Mouse (Mus musculus) forebrain, embryonic 13.5 days (tissue): ENCODE data around the gene Gfod1. TPM values are rescaled to one million over a fixed set of nuclear protein-coding genes. Genes with fewer than 3 reads are reported as not detected.

Experiments used
- ATAC-seq: fragments of 200-750 bp; cut with Nextera tagmentation; 2 replicates; pipeline ENCODE4 v1.8.0; 2017
- H3K27ac ChIP-seq: fragments of 300-500 bp; sonication (generic); 2 replicates; pipeline ENCODE4 v1.5.1; 2015; ENCODE audit warnings: inconsistent platforms, mild to moderate bottlenecking, moderate library complexity
- H3K27me3 ChIP-seq: fragments of 300-500 bp; sonication (generic); 2 replicates; pipeline ENCODE4 v1.6.1; 2015; ENCODE audit warnings: mild to moderate bottlenecking, inconsistent platforms
- H3K36me3 ChIP-seq: fragments of 300-500 bp; sonication (generic); 2 replicates; pipeline ENCODE4 v1.6.1; 2015; ENCODE audit warnings: mild to moderate bottlenecking, inconsistent platforms; ENCODE audit not compliant: poor library complexity, severe bottlenecking
- H3K4me1 ChIP-seq: fragments of 300-500 bp; sonication (generic); 2 replicates; pipeline ENCODE4 v1.6.1; 2015; ENCODE audit warnings: inconsistent platforms
- H3K4me2 ChIP-seq: fragments of 300-500 bp; sonication (generic); 2 replicates; pipeline ENCODE4 v1.6.1; 2015; ENCODE audit warnings: inconsistent platforms, mild to moderate bottlenecking, moderate library complexity
- H3K4me3 ChIP-seq: fragments of 300-500 bp; sonication (generic); 2 replicates; pipeline ENCODE4 v1.5.1; 2015; ENCODE audit warnings: mild to moderate bottlenecking, inconsistent platforms
- H3K9ac ChIP-seq: fragments of 300-500 bp; sonication (generic); 2 replicates; pipeline ENCODE4 v1.6.1; 2015; ENCODE audit warnings: mild to moderate bottlenecking, inconsistent platforms
- H3K9me3 ChIP-seq: fragments of 300-500 bp; sonication (generic); replicated peaks from 2 replicates; pipeline ENCODE4 v1.6.1; 2016; ENCODE audit warnings: inconsistent platforms
- whole genome bisulfite sequencing: fragments of 180-500 bp; shearing (Covaris S2); methylation state at CpG from one replicate; pipeline ENCODE4 v1.1.7; 2015; 5-methylcytosine and 5-hydroxymethylcytosine counted together
- polyA plus RNA-seq: library from polyadenylated mRNA; unstranded; fragments of >200 nt; fragmentation: Nextera tagmentation; extraction: Ambion mirVana; gene quantifications from 2 replicates; pipeline ENCODE4 v1.2.1, GENCODE M21; 2015

Gene Gfod1
- polyA plus RNA-seq, 1 experiment from 2014 or later = 1.2 TPM

- no peaks in the 10 kb centered on the region for H3K27me3 ChIP-seq
- 69% methylated on average over 9 of the region's 9 CpGs for WGBS
- peaks cover 29% of the 10 kb centered on the region for H3K36me3 ChIP-seq
- no peak overlapping the region for H3K4me2 ChIP-seq
- H3K4me1 ChIP-seq = peaks cover 9% of the 10 kb centered on the region
- no peak for ATAC-seq
- no peak overlapping the region for H3K9ac ChIP-seq
- H3K4me3 ChIP-seq = no peak overlapping the region
- H3K9me3 ChIP-seq = no peaks in the 10 kb centered on the region
- no peak overlapping the region for H3K27ac ChIP-seq
These were observed 136.3 kb downstream of the Gfod1 start for GRCm38 (mm10) chr13:43167721-43168120.

- WGBS = 89% methylated on average over 3 of the region's 3 CpGs
- Histone ChIP-seq H3K27me3 (no peaks in the 10 kb centered on the region), H3K4me1 (no peaks in the 10 kb centered on the region), H3K36me3 (peaks cover 52% of the 10 kb centered on the region), H3K9ac (no peak overlapping the region), H3K27ac (no peak overlapping the region), H3K4me3 (no peak overlapping the region), H3K9me3 (no peaks in the 10 kb centered on the region), H3K4me2 (no peak overlapping the region)
- ATAC-seq = no peak
These were observed 144.5 kb downstream of the Gfod1 start for GRCm38 (mm10) chr13:43159429-43159828.

- H3K27ac ChIP-seq = no peak overlapping the region
- no peak overlapping the region for H3K4me3 ChIP-seq
- no peak overlapping the region for H3K9ac ChIP-seq
- H3K36me3 ChIP-seq = peaks cover 52% of the 10 kb centered on the region
- H3K4me2 ChIP-seq = no peak overlapping the region
- ATAC-seq = no peak
- no peaks in the 10 kb centered on the region for H3K27me3 ChIP-seq
- H3K9me3 ChIP-seq = no peaks in the 10 kb centered on the region
- WGBS = 56% methylated on average over 5 of the region's 5 CpGs
- H3K4me1 ChIP-seq = no peaks in the 10 kb centered on the region
These were observed 145.7 kb downstream of the Gfod1 start for GRCm38 (mm10) chr13:43158281-43158680.

- no peak overlapping the region for H3K4me2 ChIP-seq
- no peak overlapping the region for H3K9ac ChIP-seq
- H3K9me3 ChIP-seq = no peaks in the 10 kb centered on the region
- H3K4me1 ChIP-seq = no peaks in the 10 kb centered on the region
- no peaks in the 10 kb centered on the region for H3K27me3 ChIP-seq
- 34% methylated on average over 5 of the region's 5 CpGs for WGBS
- no peak overlapping the region for H3K27ac ChIP-seq
- no peak for ATAC-seq
- peaks cover 56% of the 10 kb centered on the region for H3K36me3 ChIP-seq
- no peak overlapping the region for H3K4me3 ChIP-seq
These were observed 146.6 kb downstream of the Gfod1 start for GRCm38 (mm10) chr13:43157370-43157769.

DNA sequence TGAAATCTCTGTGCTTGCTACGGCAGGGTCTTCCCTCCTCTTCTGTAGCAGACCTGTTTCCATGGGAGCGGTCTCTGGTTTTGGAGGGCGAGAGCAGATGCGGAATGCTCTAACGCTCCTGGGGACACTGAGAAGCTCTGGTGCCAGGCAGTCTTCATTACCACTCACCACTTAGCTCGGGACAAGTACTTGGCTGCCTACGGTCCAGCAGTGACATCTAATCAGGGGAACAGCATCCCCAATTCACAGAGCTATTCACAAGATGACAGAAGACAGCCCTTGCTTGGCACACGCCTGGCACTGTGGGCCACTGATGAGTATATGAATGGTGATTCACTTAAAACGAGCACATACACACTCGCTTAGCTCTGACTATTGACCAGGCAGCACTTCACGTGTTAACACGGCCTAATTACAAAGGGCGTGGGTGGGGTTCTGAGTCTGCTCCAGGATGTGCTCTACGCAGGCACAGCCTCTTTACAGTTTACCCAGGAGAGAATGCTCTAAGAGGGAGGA lies 151.9 kb downstream of the Gfod1 start:
- no peak overlapping the region for H3K27ac ChIP-seq
- no peak overlapping the region for H3K4me3 ChIP-seq
- ATAC-seq = no peak
- no peak overlapping the region for H3K9ac ChIP-seq
- H3K9me3 ChIP-seq = no peaks in the 10 kb centered on the region
- no peak overlapping the region for H3K4me2 ChIP-seq
- no peaks in the 10 kb centered on the region for H3K4me1 ChIP-seq
- peaks cover 56% of the 10 kb centered on the region for H3K36me3 ChIP-seq
- no peaks in the 10 kb centered on the region for H3K27me3 ChIP-seq
- whole genome bisulfite sequencing = 86% methylated on average over 14 of the region's 14 CpGs

- Histone ChIP-seq H3K9ac (no peak overlapping the region), H3K4me2 (no peak overlapping the region), H3K36me3 (peaks cover 45% of the 10 kb centered on the region), H3K9me3 (no peaks in the 10 kb centered on the region), H3K27ac (no peak overlapping the region), H3K27me3 (no peaks in the 10 kb centered on the region), H3K4me3 (no peak overlapping the region), H3K4me1 (no peaks in the 10 kb centered on the region)
- 81% methylated on average over 3 of the region's 3 CpGs for WGBS
- ATAC-seq = no peak
These were observed 154.3 kb downstream of the Gfod1 start for GRCm38 (mm10) chr13:43149661-43150060.

DNA sequence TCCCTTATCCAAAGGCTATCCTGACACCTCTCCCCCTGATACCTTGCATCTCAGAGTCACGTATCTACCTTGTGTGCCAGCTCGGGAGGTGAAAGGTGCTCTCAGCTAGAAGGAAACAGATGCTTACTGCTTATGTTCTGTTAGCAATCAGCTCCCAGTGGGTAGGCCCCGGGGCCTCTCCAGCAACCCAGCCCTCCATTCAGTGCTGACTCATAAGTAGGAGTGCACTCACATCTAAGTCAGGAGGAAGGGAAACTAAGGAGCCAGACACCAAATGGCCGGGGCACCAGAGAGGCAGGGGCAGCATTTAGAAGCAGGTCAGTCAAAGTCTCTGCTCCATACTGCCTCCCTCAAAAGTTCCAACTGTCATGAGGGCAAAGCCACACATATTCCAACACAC lies 155.3 kb downstream of the Gfod1 start:
- WGBS = 92% methylated on average over 4 of the region's 4 CpGs
- Histone ChIP-seq H3K27me3 (no peaks in the 10 kb centered on the region), H3K4me3 (no peak overlapping the region), H3K9ac (no peak overlapping the region), H3K9me3 (no peaks in the 10 kb centered on the region), H3K36me3 (peaks cover 35% of the 10 kb centered on the region), H3K4me2 (no peak overlapping the region), H3K4me1 (no peaks in the 10 kb centered on the region), H3K27ac (no peak overlapping the region)
- no peak for ATAC-seq

- no peak overlapping the region for H3K27ac ChIP-seq
- H3K9ac ChIP-seq = no peak overlapping the region
- no peaks in the 10 kb centered on the region for H3K4me1 ChIP-seq
- H3K4me3 ChIP-seq = no peak overlapping the region
- no peaks in the 10 kb centered on the region for H3K27me3 ChIP-seq
- no peak for ATAC-seq
- H3K36me3 ChIP-seq = peaks cover 15% of the 10 kb centered on the region
- 82% methylated on average over 8 of the region's 8 CpGs for WGBS
- H3K9me3 ChIP-seq = no peaks in the 10 kb centered on the region
- H3K4me2 ChIP-seq = no peak overlapping the region
These were observed 157.3 kb downstream of the Gfod1 start for GRCm38 (mm10) chr13:43146515-43147258.

Other genes with a start within 250 kb of the Gfod1 start
- gene Tbc1d7, start 132.7 kb downstream of the Gfod1 start, polyA plus RNA-seq = 83.2 and 90.7 TPM in 2 replicates
- 41.0 and 42.1 TPM in 2 replicates for gene Sirt5, start 61.3 kb upstream of the Gfod1 start, polyA plus RNA-seq
- gene Nol7, start 94.2 kb upstream of the Gfod1 start, polyA plus RNA-seq = 197 and 228 TPM in 2 replicates
- gene Ranbp9, start 177.1 kb upstream of the Gfod1 start, polyA plus RNA-seq = 12.4 and 12.7 TPM in 2 replicates